Mouse (Mus musculus) heart, postnatal 0 days (tissue): Measurements from ENCODE around the gene Slc25a21. TPM values are rescaled to one million over a fixed set of nuclear protein-coding genes. Genes with fewer than 3 reads are reported as not detected.

Source experiments
- ATAC-seq: fragments of 200-750 bp; cut with Nextera tagmentation; 2 replicates; pipeline ENCODE4 v1.8.0; 2017; ENCODE audit warnings: low read depth, moderate number of reproducible peaks, moderate library complexity; ENCODE audit not compliant: insufficient read depth
- DNase-seq: peaks from one replicate; pipeline ENCODE4 v3.0.0-alpha.2; 2016; ENCODE audit warnings: low spot score
- H3K27ac ChIP-seq: fragments of 300-500 bp; sonication (generic); 2 replicates; pipeline ENCODE4 v1.5.1; 2014; ENCODE audit warnings: low read depth, mild to moderate bottlenecking
- H3K27me3 ChIP-seq: fragments of 300-500 bp; sonication (generic); 2 replicates; pipeline ENCODE4 v1.6.1; 2014; ENCODE audit warnings: low read length, mixed read lengths; ENCODE audit not compliant: control insufficient read depth, insufficient read depth
- H3K36me3 ChIP-seq: fragments of 300-500 bp; sonication (generic); replicated peaks from 2 replicates; pipeline ENCODE4 v1.6.1; 2014; ENCODE audit warnings: low read length, mixed read lengths; ENCODE audit not compliant: control insufficient read depth, insufficient read depth
- H3K4me1 ChIP-seq: fragments of 300-500 bp; sonication (generic); 2 replicates; pipeline ENCODE4 v1.6.1; 2014; ENCODE audit warnings: antibody characterized with exemption; ENCODE audit not compliant: control insufficient read depth, insufficient read depth
- H3K4me2 ChIP-seq: fragments of 300-500 bp; sonication (generic); 2 replicates; pipeline ENCODE4 v1.6.1; 2014; ENCODE audit warnings: low read depth, mild to moderate bottlenecking, low read length, moderate library complexity
- H3K4me3 ChIP-seq: fragments of 300-500 bp; sonication (generic); 2 replicates; pipeline ENCODE4 v1.5.1; 2014; ENCODE audit warnings: low read depth, low read length
- H3K9ac ChIP-seq: fragments of 300-500 bp; sonication (generic); replicated peaks from 2 replicates; pipeline ENCODE4 v1.6.1; 2014; ENCODE audit warnings: low read depth, low read length, mixed read lengths
- H3K9me3 ChIP-seq: fragments of 300-500 bp; sonication (generic); replicated peaks from 2 replicates; pipeline ENCODE4 v1.6.1; 2016; ENCODE audit warnings: low read length; ENCODE audit not compliant: control insufficient read depth
- CTCF ChIP-seq: IDR thresholded peaks from 2 replicates; pipeline ENCODE4 v1.5.1; 2016; ENCODE audit warnings: antibody characterized with exemption, control low read depth, low read depth
- EP300 ChIP-seq: IDR thresholded peaks from 2 replicates; pipeline ENCODE4 v1.6.1; 2016; ENCODE audit warnings: antibody characterized with exemption, low read depth
- WGBS: fragments of 180-500 bp; shearing (Covaris S2); extraction: QIAGEN DNeasy Blood & Tissue Kit; methylation state at CpG from one replicate; pipeline ENCODE4 v1.1.7; 2014; 5-methylcytosine and 5-hydroxymethylcytosine counted together
- polyA plus RNA-seq: library from polyadenylated mRNA; unstranded; fragments of >200 nt; fragmentation: Nextera tagmentation; extraction: Ambion mirVana; gene quantifications from 2 replicates; pipeline ENCODE4 v1.2.1, GENCODE M21; 2015
- total RNA-seq: library from RNA; depleted of rRNA; stranded (reverse); fragments of >200 nt; gene quantifications from 2 replicates; pipeline ENCODE4 v1.2.3, GENCODE M21; 2014; ENCODE audit warnings: low replicate concordance

Gene Slc25a21
- total and polyA plus RNA-seq, 2 experiments from 2014 or later = 0.31 TPM; not detected in 1

GRCm38 (mm10) chr12:57102322-57102721 is 95.0 kb downstream of the Slc25a21 start:
- no peaks in the 10 kb centered on the region for H3K27me3 ChIP-seq
- H3K9ac ChIP-seq = no peak overlapping the region
- no peaks in the 10 kb centered on the region for H3K9me3 ChIP-seq
- H3K4me1 ChIP-seq = no peaks in the 10 kb centered on the region
- no peak for ATAC-seq
- no peaks in the 10 kb centered on the region for H3K36me3 ChIP-seq
- no peak overlapping the region for H3K4me2 ChIP-seq
- WGBS = 79% methylated on average over 1 of the region's 1 CpGs
- DNase-seq = no peak
- H3K27ac ChIP-seq = no peak overlapping the region
- TF ChIP-seq EP300 = no peak
- TF ChIP-seq CTCF = no peak
- H3K4me3 ChIP-seq = no peak overlapping the region

- Histone ChIP-seq H3K27me3 (no peaks in the 10 kb centered on the region), H3K4me3 (no peak overlapping the region), H3K27ac (no peak overlapping the region), H3K36me3 (no peaks in the 10 kb centered on the region), H3K9me3 (no peaks in the 10 kb centered on the region), H3K4me2 (no peak overlapping the region), H3K4me1 (no peaks in the 10 kb centered on the region), H3K9ac (no peak overlapping the region)
- ATAC-seq (no peak), DNase-seq (no peak)
- 81% methylated on average over 4 of the region's 4 CpGs for WGBS
- no peak for TF ChIP-seq EP300
Measured at GRCm38 (mm10) chr12:57100549-57100948, 96.7 kb downstream of the Slc25a21 start.

- no peak overlapping the region for H3K4me3 ChIP-seq
- ATAC-seq (no peak), DNase-seq (no peak)
- no peaks in the 10 kb centered on the region for H3K9me3 ChIP-seq
- H3K36me3 ChIP-seq = no peaks in the 10 kb centered on the region
- H3K27ac ChIP-seq = no peak overlapping the region
- H3K4me2 ChIP-seq = no peak overlapping the region
- H3K4me1 ChIP-seq = no peaks in the 10 kb centered on the region
- H3K9ac ChIP-seq = no peak overlapping the region
- WGBS = 50% methylated on average over 3 of the region's 3 CpGs
- H3K27me3 ChIP-seq = no peaks in the 10 kb centered on the region
- no peak for TF ChIP-seq CTCF
- TF ChIP-seq EP300 = no peak
Measured at GRCm38 (mm10) chr12:57099066-57099465, 98.2 kb downstream of the Slc25a21 start.

- no peak for DNase-seq
- H3K9ac ChIP-seq = no peak overlapping the region
Measured at GRCm38 (mm10) chr12:57098371-57098770, 98.9 kb downstream of the Slc25a21 start.

GRCm38 (mm10) chr12:57093107-57093506 is 104.2 kb downstream of the Slc25a21 start:
- DNase-seq = no peak
- ATAC-seq = no peak
- H3K4me2 ChIP-seq = no peak overlapping the region
- no peak overlapping the region for H3K4me3 ChIP-seq
- TF ChIP-seq CTCF = no peak
- TF ChIP-seq EP300 = no peak
- no peaks in the 10 kb centered on the region for H3K27me3 ChIP-seq
- no peaks in the 10 kb centered on the region for H3K9me3 ChIP-seq
- no peak overlapping the region for H3K9ac ChIP-seq
- no peaks in the 10 kb centered on the region for H3K36me3 ChIP-seq
- H3K27ac ChIP-seq = no peak overlapping the region
- H3K4me1 ChIP-seq = no peaks in the 10 kb centered on the region
- WGBS = 30% methylated on average over 5 of the region's 5 CpGs

More at GRCm38 (mm10) chr12:57098371-57098770, 98.9 kb downstream of the Slc25a21 start:
- Histone ChIP-seq H3K36me3 (no peaks in the 10 kb centered on the region), H3K27me3 (no peaks in the 10 kb centered on the region), H3K9me3 (no peaks in the 10 kb centered on the region), H3K4me2 (no peak overlapping the region), H3K4me3 (no peak overlapping the region), H3K27ac (no peak overlapping the region), H3K4me1 (no peaks in the 10 kb centered on the region)
- 57% methylated on average over 5 of the region's 5 CpGs for WGBS
- no peak for TF ChIP-seq CTCF
- no peak for ATAC-seq

- TF ChIP-seq CTCF (no peak), EP300 (no peak)
- no peaks in the 10 kb centered on the region for H3K9me3 ChIP-seq
- ATAC-seq (no peak), DNase-seq (no peak)
- no peak overlapping the region for H3K4me2 ChIP-seq
- WGBS = 54% methylated on average over 3 of the region's 3 CpGs
- H3K27me3 ChIP-seq = no peaks in the 10 kb centered on the region
- H3K27ac ChIP-seq = no peak overlapping the region
- no peak overlapping the region for H3K4me3 ChIP-seq
- H3K36me3 ChIP-seq = no peaks in the 10 kb centered on the region
- H3K4me1 ChIP-seq = no peaks in the 10 kb centered on the region
- no peak overlapping the region for H3K9ac ChIP-seq
Measured at GRCm38 (mm10) chr12:57084519-57084918, 112.8 kb downstream of the Slc25a21 start.
